In genomic region chr17:72720753-72721152, GRCm38 (mm10) we compare ENCODE assay signal across 9 mouse cellular contexts.
A peak's percentile ranks its signal among the peaks of the same experiment; 100 is the strongest.
DNase-seq lines count a peak whose midpoint lies in the region; ATAC-seq and TF ChIP-seq lines count a peak whose summit lies in the region.
"Had no signal": no experiment of that assay in that cellular context is flagged by ENCODE, and none has a peak within 500 bp of the region (broad histone marks: within the 10 kb centered on the region; RNA-seq: fewer than 3 reads in every experiment).

No protein-coding gene starts in this region.

- no peaks in the 10 kb centered on the region for H3K27me3 ChIP-seq in embryonic facial prominence, embryonic 10.5 days (replicated peaks; ENCODE audit: low read depth, poor library complexity, severe bottlenecking)
- no peaks in the 10 kb centered on the region for H3K27me3 ChIP-seq in midbrain, embryonic 14.5 days (ENCODE audit: control insufficient read depth, insufficient read depth, low read length)

- H3K9ac ChIP-seq in midbrain, embryonic 14.5 days (replicated peaks; ENCODE audit: low read length), result no peak overlapping the region

- no peak overlapping the region for H3K4me3 ChIP-seq in layer of hippocampus, adult 2 months
- no peak overlapping the region for H3K4me3 ChIP-seq in embryonic facial prominence, embryonic 10.5 days
- no peak overlapping the region for H3K4me3 ChIP-seq in midbrain, embryonic 14.5 days (replicated peaks; ENCODE audit: low read depth, low read length)

- no peaks in the 10 kb centered on the region for H3K4me1 ChIP-seq in embryonic facial prominence, embryonic 10.5 days
- H3K4me1 ChIP-seq in midbrain, embryonic 14.5 days (ENCODE audit: control insufficient read depth, insufficient read depth, low read length), result no peaks in the 10 kb centered on the region; the same call in 1 of the 2 replicates

- no peak overlapping the region for H3K27ac ChIP-seq in layer of hippocampus, adult 2 months
- H3K27ac ChIP-seq in embryonic facial prominence, embryonic 10.5 days (replicated peaks), result no peak overlapping the region
- H3K27ac ChIP-seq in midbrain, embryonic 14.5 days (replicated peaks; ENCODE audit: low read depth, low read length), result no peak overlapping the region

- no peak overlapping the region for H3K4me2 ChIP-seq in midbrain, embryonic 14.5 days (ENCODE audit: low read length)

- ATAC-seq in midbrain, embryonic 14.5 days (ENCODE audit: low FRiP score, low TSS enrichment), result no peak; the same call in 1 of the 2 replicates

- no peak for DNase-seq in layer of hippocampus, adult 2 months (ENCODE audit: low spot score in 2 of 2)
- DNase-seq in layer of hippocampus, adult 18-20 months (ENCODE audit: low spot score in 2 of 2), result no peak
- DNase-seq in ES-CJ7 (ENCODE audit: low read depth, low spot score), result peak; percentile 6
- peak; percentile 34 for DNase-seq in embryonic facial prominence, embryonic 10.5 days (ENCODE audit: low spot score)
- DNase-seq in midbrain, embryonic 14.5 days, result peak; percentile 78
- DNase-seq in left cerebral cortex, adult 11 months (ENCODE audit: low spot score), result no peak
- no peak for DNase-seq in yolk sac, embryonic 10.5 days (ENCODE audit: low spot score)
- DNase-seq in spleen, adult 12 weeks (ENCODE audit: low spot score), result no peak
- DNase-seq: cerebellum, adult 2 months had no signal

- no peaks in the 10 kb centered on the region for H3K9me3 ChIP-seq in embryonic facial prominence, embryonic 10.5 days
- H3K9me3 ChIP-seq in midbrain, embryonic 14.5 days (ENCODE audit: control insufficient read depth, low read length), result no peaks in the 10 kb centered on the region

- TF ChIP-seq CTCF in layer of hippocampus, adult 2 months (conservative IDR thresholded peaks at IDR 0.05), result peak; percentile 53

- 57% methylated on average over 7 of the region's 7 CpGs for WGBS in embryonic facial prominence, embryonic 10.5 days
- 52% methylated on average over 7 of the region's 7 CpGs for WGBS in midbrain, embryonic 14.5 days

- no peaks in the 10 kb centered on the region for H3K36me3 ChIP-seq in embryonic facial prominence, embryonic 10.5 days (replicated peaks)
- H3K36me3 ChIP-seq in midbrain, embryonic 14.5 days (ENCODE audit: control insufficient read depth, insufficient read depth, low read length), result no peaks in the 10 kb centered on the region

Comparison
In these comparisons a context has a peak if more than half of its experiments do, and no peak if none do; other contexts are left out.
1. DNase-seq: peak in ES-CJ7 (single experiment), embryonic facial prominence, embryonic 10.5 days (single experiment) and midbrain, embryonic 14.5 days (single experiment); none in layer of hippocampus, adult 2 months (0 of 2), layer of hippocampus, adult 18-20 months (0 of 2), left cerebral cortex, adult 11 months (single experiment), yolk sac, embryonic 10.5 days (single experiment) and spleen, adult 12 weeks (single experiment).